Mouse (Mus musculus) limb, embryonic 10.5 days (tissue): ENCODE measurements around the gene Inca1. TPM values are rescaled to one million over a fixed set of nuclear protein-coding genes. Genes with fewer than 3 reads are reported as not detected.

Experiments
- DNase-seq: peaks from one replicate; pipeline ENCODE4 v3.0.0-alpha.2; 2017; ENCODE audit warnings: low spot score
- H3K27ac ChIP-seq: fragments of 300-500 bp; sonication (generic); 2 replicates; pipeline ENCODE4 v1.5.1; 2016; ENCODE audit warnings: mild to moderate bottlenecking
- H3K27me3 ChIP-seq: fragments of 300-500 bp; sonication (generic); 2 replicates; pipeline ENCODE4 v1.6.1; 2016; ENCODE audit warnings: low read depth, mild to moderate bottlenecking; ENCODE audit not compliant: poor library complexity, severe bottlenecking
- H3K36me3 ChIP-seq: fragments of 300-500 bp; sonication (generic); 2 replicates; pipeline ENCODE4 v1.6.1; 2016; ENCODE audit warnings: mild to moderate bottlenecking, moderate library complexity
- H3K4me1 ChIP-seq: fragments of 300-500 bp; sonication (generic); 2 replicates; pipeline ENCODE4 v1.6.1; 2016
- H3K4me3 ChIP-seq: fragments of 300-500 bp; sonication (generic); 2 replicates; pipeline ENCODE4 v1.5.1; 2016; ENCODE audit warnings: mild to moderate bottlenecking, moderate library complexity
- H3K9me3 ChIP-seq: fragments of 300-500 bp; sonication (generic); replicated peaks from 2 replicates; pipeline ENCODE4 v1.6.1; 2016; ENCODE audit warnings: mild to moderate bottlenecking
- WGBS: fragments of 180-500 bp; shearing (Covaris S2); methylation state at CpG from one replicate; pipeline ENCODE4 v1.1.7; 2016; 5-methylcytosine and 5-hydroxymethylcytosine counted together
- polyA plus RNA-seq: library from polyadenylated mRNA; unstranded; fragments of >200 nt; fragmentation: Nextera tagmentation; extraction: Ambion mirVana; gene quantifications from 2 replicates; pipeline ENCODE4 v1.2.1, GENCODE M21; 2016

The Inca1 gene
- polyA plus RNA-seq, 1 experiment from 2014 or later = 1.2 TPM

DNA sequence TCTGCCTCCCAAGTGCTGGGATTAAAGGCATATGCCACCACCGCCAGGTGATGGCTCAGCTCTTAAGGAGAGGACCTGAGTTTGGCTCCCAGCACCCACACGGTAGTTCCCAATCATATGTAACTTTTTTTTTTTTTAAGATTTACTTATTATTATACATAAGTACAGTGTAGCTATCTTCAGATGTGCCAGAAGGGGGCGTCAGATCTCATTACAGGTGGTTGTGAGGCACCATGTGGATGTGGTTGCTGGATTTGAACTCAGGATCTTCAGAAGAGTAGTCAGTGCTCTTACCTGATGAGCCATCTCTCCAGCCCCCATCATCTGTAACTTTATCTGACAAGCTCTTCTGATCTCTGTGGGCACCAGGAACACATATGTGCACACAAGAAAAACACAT, 2.6 kb downstream of the Inca1 start:
- Histone ChIP-seq H3K9me3 (no peaks in the 10 kb centered on the region), H3K4me1 (peaks cover 27% of the 10 kb centered on the region), H3K4me3 (no peak overlapping the region), H3K36me3 (peaks cover 2% of the 10 kb centered on the region), H3K27me3 (no peaks in the 10 kb centered on the region), H3K27ac (no peak overlapping the region)
- no peak for DNase-seq
- 83% methylated on average over 3 of the region's 3 CpGs for WGBS

GRCm38 (mm10) chr11:70693504-70693903, 6.5 kb downstream of the Inca1 start:
- H3K27ac ChIP-seq = no peak overlapping the region
- H3K4me3 ChIP-seq = no peak overlapping the region
- H3K36me3 ChIP-seq = no peaks in the 10 kb centered on the region
- no peak for DNase-seq
- WGBS = 70% methylated on average over 3 of the region's 3 CpGs
- H3K27me3 ChIP-seq = no peaks in the 10 kb centered on the region
- no peaks in the 10 kb centered on the region for H3K9me3 ChIP-seq
- peaks cover 5% of the 10 kb centered on the region for H3K4me1 ChIP-seq

DNA sequence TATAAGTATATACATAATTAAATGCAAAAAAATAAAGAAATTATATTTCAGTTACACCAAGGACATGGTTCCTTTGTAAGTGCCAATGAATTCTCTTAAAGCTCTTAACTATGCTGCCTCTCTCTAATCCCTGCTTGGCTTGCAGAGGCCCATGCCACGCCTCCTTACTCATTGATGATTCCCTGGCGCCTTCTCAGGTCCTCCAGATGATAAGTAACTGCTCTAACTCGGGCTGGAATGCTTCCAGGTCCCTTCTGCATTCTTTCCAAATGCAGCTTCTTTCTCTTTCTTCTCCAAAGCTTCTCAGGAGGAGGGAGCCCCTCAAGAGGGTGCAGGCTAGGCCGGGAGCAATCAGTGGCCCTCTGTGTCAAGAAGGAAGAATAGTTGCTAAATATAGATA, 10.4 kb downstream of the Inca1 start:
- Histone ChIP-seq H3K36me3 (peaks cover 13% of the 10 kb centered on the region), H3K4me3 (no peak overlapping the region), H3K27ac (no peak overlapping the region), H3K9me3 (no peaks in the 10 kb centered on the region), H3K27me3 (no peaks in the 10 kb centered on the region), H3K4me1 (peaks cover 27% of the 10 kb centered on the region)
- DNase-seq = no peak
- 59% methylated on average over 4 of the region's 4 CpGs for WGBS

DNA sequence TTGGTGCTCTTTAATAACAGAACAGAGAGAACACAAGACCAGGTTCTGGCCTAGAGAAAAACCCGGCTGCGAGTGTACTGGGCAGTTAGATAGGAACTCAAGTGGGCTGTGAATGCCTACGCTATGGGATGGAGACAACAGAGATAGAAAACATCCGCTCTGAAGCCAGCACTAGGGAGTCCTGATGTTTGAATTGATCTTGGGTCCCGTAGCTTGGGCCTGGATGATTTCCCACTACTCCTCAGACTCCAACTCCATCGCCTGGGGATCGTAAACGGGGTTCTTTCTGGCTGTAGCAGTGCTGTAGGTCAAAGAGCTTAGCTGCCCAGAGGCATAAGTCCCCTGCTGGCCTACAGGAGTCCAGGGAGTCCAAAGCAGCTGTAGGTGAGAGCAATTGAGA, 11.6 kb downstream of the Inca1 start:
- 13% methylated on average over 8 of the region's 8 CpGs for WGBS
- DNase-seq = peak; percentile 39
- H3K36me3 ChIP-seq = peaks cover 25% of the 10 kb centered on the region
- H3K4me1 ChIP-seq = peaks cover 27% of the 10 kb centered on the region
- no peaks in the 10 kb centered on the region for H3K9me3 ChIP-seq
- H3K27me3 ChIP-seq = no peaks in the 10 kb centered on the region
- H3K27ac ChIP-seq = peak overlapping the region; percentile 92
- peak overlapping the region; percentile 93 for H3K4me3 ChIP-seq

DNA sequence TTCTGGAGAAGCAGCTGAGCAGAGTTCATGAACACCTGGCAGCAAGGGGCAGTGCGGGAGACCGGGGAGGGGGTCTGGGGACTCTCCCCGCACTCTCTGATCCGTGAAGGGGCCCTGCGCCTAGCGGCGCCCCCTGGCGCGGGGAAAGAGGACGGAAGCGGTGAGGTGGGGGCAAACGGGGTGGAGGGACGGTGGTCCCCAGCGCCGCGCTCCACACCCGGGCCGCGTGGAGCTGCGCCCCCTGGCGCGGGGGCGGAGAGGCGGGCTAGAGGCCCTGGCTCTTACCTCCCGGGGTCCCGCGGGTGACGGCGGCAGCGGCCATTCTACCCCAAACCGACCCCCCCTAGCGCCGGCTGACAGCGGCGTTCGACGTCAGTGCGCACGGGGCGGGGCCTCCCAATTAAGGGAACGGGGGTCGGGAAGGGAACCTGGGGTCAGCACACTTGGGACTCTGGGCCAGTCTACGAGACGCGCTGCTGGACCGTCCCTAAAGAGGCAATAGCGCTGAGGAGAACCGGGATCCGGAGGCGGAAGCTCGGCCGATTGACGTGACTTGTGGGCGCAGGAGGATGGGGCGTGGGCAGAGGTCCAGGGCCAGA, 12.3 kb downstream of the Inca1 start, which contains the start of gene Camta2:
Gene Camta2, minus strand, starts transcription at position 505 of the 599 bp plus-strand sequence.
- no peaks in the 10 kb centered on the region for H3K9me3 ChIP-seq

GRCm38 (mm10) chr11:70686901-70687566, 12.9 kb downstream of the Inca1 start:
- Histone ChIP-seq H3K4me1 (peaks cover 32% of the 10 kb centered on the region), H3K27ac (peak overlapping the region; percentile 92), H3K9me3 (no peaks in the 10 kb centered on the region), H3K27me3 (no peaks in the 10 kb centered on the region), H3K36me3 (peaks cover 39% of the 10 kb centered on the region), H3K4me3 (peak overlapping the region; percentile 93)
- no peak for DNase-seq
- WGBS = 4% methylated on average over 16 of the region's 16 CpGs

More for the DNA sequence above, 12.3 kb downstream of the Inca1 start, which contains the start of gene Camta2:
- Histone ChIP-seq H3K27ac (peak within 1 kb of the TSS; percentile 92), H3K27me3 (no peaks in the 10 kb centered on the region), H3K4me1 (peaks cover 27% of the 10 kb centered on the region), H3K4me3 (peak within 1 kb of the TSS; percentile 93), H3K36me3 (peaks cover 32% of the 10 kb centered on the region)
- under 1% methylated on average over 47 of the region's 55 CpGs for WGBS
- DNase-seq = peak; percentile 91

- WGBS = 90% methylated on average over 5 of the region's 5 CpGs
- Histone ChIP-seq H3K27ac (no peak overlapping the region), H3K9me3 (no peaks in the 10 kb centered on the region), H3K4me1 (peaks cover 36% of the 10 kb centered on the region), H3K36me3 (peaks cover 64% of the 10 kb centered on the region), H3K4me3 (no peak overlapping the region), H3K27me3 (no peaks in the 10 kb centered on the region)
- DNase-seq = no peak
Observed at GRCm38 (mm10) chr11:70683640-70684039, 16.3 kb downstream of the Inca1 start.

DNA sequence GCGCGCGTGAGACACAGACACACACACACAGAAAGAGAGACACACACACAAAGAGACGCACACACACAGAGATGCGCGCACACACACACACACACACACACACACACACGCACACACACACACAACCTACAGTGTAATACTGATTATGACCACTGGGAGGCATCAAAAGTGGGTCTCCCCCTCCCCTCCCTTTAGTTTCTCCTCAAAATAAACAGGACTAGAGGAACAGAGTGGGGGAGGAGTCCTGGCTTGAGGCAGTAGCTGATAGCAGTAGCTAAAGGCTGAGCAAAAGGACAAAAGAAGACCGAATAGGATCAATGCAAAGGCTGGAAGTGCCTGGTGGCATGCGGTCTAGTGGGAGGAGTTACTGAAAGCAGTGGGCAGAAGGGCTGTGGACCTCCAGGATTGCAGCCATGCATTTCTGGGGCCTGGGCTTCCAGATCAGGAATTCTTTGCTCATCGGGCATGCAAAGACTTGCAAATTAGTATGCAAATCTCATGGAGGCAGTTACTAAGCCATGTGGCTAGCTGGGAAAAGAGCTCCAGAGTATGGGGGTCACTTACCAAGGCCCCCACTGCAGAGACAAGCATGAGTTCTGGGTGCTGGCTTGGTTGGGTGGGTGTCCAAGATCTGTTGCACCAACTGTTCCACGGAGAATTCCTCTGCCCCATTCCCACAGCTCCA, 17.9 kb downstream of the Inca1 start:
- H3K27me3 ChIP-seq = no peaks in the 10 kb centered on the region
- no peaks in the 10 kb centered on the region for H3K9me3 ChIP-seq
- WGBS = 19% methylated on average over 11 of the region's 11 CpGs
- 0 out of 2 replicates have a peak overlapping the region, but pooled peaks have one; percentile 3 for H3K4me3 ChIP-seq
- DNase-seq = peak; percentile 54
- peaks cover 22% of the 10 kb centered on the region for H3K4me1 ChIP-seq
- peaks cover 68% of the 10 kb centered on the region for H3K36me3 ChIP-seq
- peak overlapping the region; percentile 14; the same call in 1 of the 2 replicates for H3K27ac ChIP-seq

- Histone ChIP-seq H3K36me3 (peaks cover 76% of the 10 kb centered on the region), H3K4me1 (peaks cover 13% of the 10 kb centered on the region), H3K27ac (0 out of 2 replicates have a peak overlapping the region, but pooled peaks have one; percentile 46), H3K4me3 (no peak overlapping the region), H3K9me3 (no peaks in the 10 kb centered on the region), H3K27me3 (no peaks in the 10 kb centered on the region)
- DNase-seq = no peak
- WGBS = 56% methylated on average over 12 of the region's 12 CpGs
Observed at GRCm38 (mm10) chr11:70681170-70681569, 18.8 kb downstream of the Inca1 start.

DNA sequence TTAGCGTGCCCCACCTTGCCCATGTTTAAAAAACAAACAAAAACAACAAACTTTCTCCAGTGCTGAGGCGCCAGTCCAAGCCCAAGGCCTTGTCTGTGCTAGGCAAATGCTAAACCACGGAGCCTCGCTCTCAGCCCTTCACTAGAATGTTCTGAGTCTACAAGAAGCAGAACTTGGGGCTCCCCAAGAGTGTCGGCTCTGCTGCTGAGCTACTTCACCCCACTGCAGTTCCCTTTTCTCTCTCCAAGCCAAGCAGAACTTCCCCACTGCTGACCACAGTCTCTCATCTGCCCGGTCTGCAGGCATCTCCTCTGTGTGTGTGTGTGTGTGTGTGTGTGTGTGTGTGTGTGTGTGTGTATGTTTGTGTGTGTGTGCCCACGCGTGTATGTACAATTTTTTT, 20.1 kb downstream of the Inca1 start:
- Histone ChIP-seq H3K4me3 (no peak overlapping the region), H3K27me3 (no peaks in the 10 kb centered on the region), H3K27ac (no peak overlapping the region), H3K4me1 (peaks cover 13% of the 10 kb centered on the region), H3K36me3 (peaks cover 77% of the 10 kb centered on the region), H3K9me3 (no peaks in the 10 kb centered on the region)
- no peak for DNase-seq
- WGBS = 88% methylated on average over 8 of the region's 8 CpGs

- no peak overlapping the region for H3K27ac ChIP-seq
- no peak for DNase-seq
- H3K9me3 ChIP-seq = no peaks in the 10 kb centered on the region
- H3K36me3 ChIP-seq = peaks cover 77% of the 10 kb centered on the region
- 95% methylated on average over 8 of the region's 8 CpGs for WGBS
- H3K27me3 ChIP-seq = no peaks in the 10 kb centered on the region
- no peak overlapping the region for H3K4me3 ChIP-seq
- H3K4me1 ChIP-seq = peaks cover 13% of the 10 kb centered on the region
Observed at GRCm38 (mm10) chr11:70679361-70679760, 20.6 kb downstream of the Inca1 start.

DNA sequence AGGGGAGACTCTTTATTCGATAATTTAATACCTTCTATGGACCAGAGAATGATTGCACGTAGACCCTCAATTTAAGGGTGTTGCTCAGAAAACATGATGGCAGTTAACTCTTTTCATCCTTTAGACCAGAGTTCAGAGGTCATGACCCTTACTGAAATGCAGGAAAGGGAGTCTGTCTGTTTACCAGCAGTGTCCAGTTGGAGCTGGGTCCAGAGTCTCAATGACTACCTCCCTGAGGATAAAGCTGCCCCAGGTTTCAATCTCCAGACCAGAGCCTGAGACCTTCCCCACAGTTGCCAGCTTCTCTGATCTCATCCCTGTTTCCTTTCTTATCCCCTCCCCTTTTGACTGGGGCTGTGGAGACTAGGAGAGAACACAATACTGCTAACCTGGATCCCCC, 21.4 kb downstream of the Inca1 start:
- Histone ChIP-seq H3K9me3 (no peaks in the 10 kb centered on the region), H3K4me1 (peaks cover 13% of the 10 kb centered on the region), H3K27ac (no peak overlapping the region), H3K36me3 (peaks cover 77% of the 10 kb centered on the region), H3K27me3 (no peaks in the 10 kb centered on the region), H3K4me3 (no peak overlapping the region)
- no peak for DNase-seq
- 66% methylated on average over 2 of the region's 2 CpGs for WGBS

GRCm38 (mm10) chr11:70678092-70678491, 21.9 kb downstream of the Inca1 start:
- peaks cover 13% of the 10 kb centered on the region for H3K4me1 ChIP-seq
- DNase-seq = no peak
- H3K27ac ChIP-seq = no peak overlapping the region
- 85% methylated on average over 9 of the region's 9 CpGs for WGBS
- H3K27me3 ChIP-seq = no peaks in the 10 kb centered on the region
- H3K4me3 ChIP-seq = no peak overlapping the region
- peaks cover 72% of the 10 kb centered on the region for H3K36me3 ChIP-seq
- no peaks in the 10 kb centered on the region for H3K9me3 ChIP-seq
